Mouse (Mus musculus) thymus, adult 2 months (tissue): ENCODE data around the gene Zfp143.

Experiments
- CTCF ChIP-seq: fragments of 200-500 bp; IDR thresholded peaks from 2 replicates; pipeline ENCODE4 v1.5.1; 2012; ENCODE audit warnings: mild to moderate bottlenecking, control low read depth, low read length, moderate library complexity, borderline replicate concordance; ENCODE audit not compliant: control insufficient read depth, poor library complexity, insufficient read depth; ENCODE audit errors: extremely low read depth
- POLR2A ChIP-seq: fragments of 200-500 bp; IDR thresholded peaks from 2 replicates; pipeline ENCODE4 v1.6.1; 2012; ENCODE audit warnings: mild to moderate bottlenecking, low read length, control low read depth, moderate library complexity; ENCODE audit not compliant: control insufficient read depth, poor library complexity, insufficient read depth; ENCODE audit errors: extremely low read depth

- TF ChIP-seq POLR2A (no peak), CTCF (no peak)
These were observed 45.6 kb downstream of the Zfp143 start for GRCm38 (mm10) chr7:110106633-110107032.
